Mouse (Mus musculus): ENCODE measurements around the gene Kat7.
A peak's percentile ranks its signal among the peaks of the same experiment; 100 is the strongest.

Kat7 gene

GRCm38 (mm10) chr11:95333805-95334204 is 23.8 kb upstream of the Kat7 start:
- DNase-seq (ENCODE audit: low spot score), result no peak

GRCm38 (mm10) chr11:95333209-95333608 is 23.2 kb upstream of the Kat7 start:
- DNase-seq (ENCODE audit: low spot score), result no peak

- no peak for DNase-seq (ENCODE audit: low spot score)
Measured at GRCm38 (mm10) chr11:95330662-95331061, 20.6 kb upstream of the Kat7 start.

GRCm38 (mm10) chr11:95328629-95329028 is 18.6 kb upstream of the Kat7 start:
- no peak for DNase-seq (ENCODE audit: low spot score)

- no peak for DNase-seq (ENCODE audit: low spot score)
Measured at GRCm38 (mm10) chr11:95326243-95326642, 16.2 kb upstream of the Kat7 start.

- no peak for DNase-seq (ENCODE audit: low spot score)
Measured at GRCm38 (mm10) chr11:95325832-95326231, 15.8 kb upstream of the Kat7 start.

GRCm38 (mm10) chr11:95324181-95324580 is 14.1 kb upstream of the Kat7 start:
- DNase-seq (ENCODE audit: low spot score), result no peak

GRCm38 (mm10) chr11:95320010-95320409 is 10.0 kb upstream of the Kat7 start:
- no peak for DNase-seq (ENCODE audit: low spot score)

- no peak for DNase-seq (ENCODE audit: low spot score)
Measured at GRCm38 (mm10) chr11:95319506-95319905, 9.5 kb upstream of the Kat7 start.

GRCm38 (mm10) chr11:95318116-95318515 is 8.1 kb upstream of the Kat7 start:
- no peak for DNase-seq (ENCODE audit: low spot score)

- DNase-seq (ENCODE audit: low spot score), result no peak
Measured at GRCm38 (mm10) chr11:95315215-95315955, 5.3 kb upstream of the Kat7 start.

- no peak for DNase-seq (ENCODE audit: low spot score)
Measured at GRCm38 (mm10) chr11:95311425-95311807, 1.4 kb upstream of the Kat7 start.

GRCm38 (mm10) chr11:95310648-95311424 is 790 bp upstream of the Kat7 start:
- DNase-seq (ENCODE audit: low spot score), result no peak

GRCm38 (mm10) chr11:95309510-95310006 is 488 bp downstream of the Kat7 start:
- peak; percentile 99 for DNase-seq (ENCODE audit: low spot score)

- no peak for DNase-seq (ENCODE audit: low spot score)
Measured at GRCm38 (mm10) chr11:95307526-95307925, 2.5 kb downstream of the Kat7 start.

- no peak for DNase-seq (ENCODE audit: low spot score)
Measured at GRCm38 (mm10) chr11:95305600-95305999, 4.4 kb downstream of the Kat7 start.

- no peak for DNase-seq (ENCODE audit: low spot score)
Measured at GRCm38 (mm10) chr11:95301772-95302171, 8.3 kb downstream of the Kat7 start.

- no peak for DNase-seq (ENCODE audit: low spot score)
Measured at GRCm38 (mm10) chr11:95299886-95300285, 10.2 kb downstream of the Kat7 start.

GRCm38 (mm10) chr11:95298146-95298545 is 11.9 kb downstream of the Kat7 start:
- no peak for DNase-seq (ENCODE audit: low spot score)

- DNase-seq (ENCODE audit: low spot score), result no peak
Measured at GRCm38 (mm10) chr11:95295736-95296135, 14.3 kb downstream of the Kat7 start.

GRCm38 (mm10) chr11:95293017-95293624 is 16.9 kb downstream of the Kat7 start:
- DNase-seq (ENCODE audit: low spot score), result no peak

GRCm38 (mm10) chr11:95291998-95292397 is 18.0 kb downstream of the Kat7 start:
- DNase-seq (ENCODE audit: low spot score), result no peak

- no peak for DNase-seq (ENCODE audit: low spot score)
Measured at GRCm38 (mm10) chr11:95282331-95282730, 27.7 kb downstream of the Kat7 start.

All from left cerebral cortex, adult 11 months (tissue).